Mouse (Mus musculus) ovary, adult 2 months (tissue): ENCODE results near the gene Nme4. TPM values are rescaled to one million over a fixed set of nuclear protein-coding genes. Genes with fewer than 3 reads are reported as not detected.

Source experiments
- polyA plus RNA-seq: library from polyadenylated mRNA; depleted of rRNA; stranded (reverse); fragments of >200 nt; gene quantifications from 2 replicates; pipeline ENCODE4 v1.2.3, GENCODE M21; 2012; rRNA removed

The Nme4 gene
- 57.7 and 61.7 TPM in 2 replicates for polyA plus RNA-seq

DNA sequence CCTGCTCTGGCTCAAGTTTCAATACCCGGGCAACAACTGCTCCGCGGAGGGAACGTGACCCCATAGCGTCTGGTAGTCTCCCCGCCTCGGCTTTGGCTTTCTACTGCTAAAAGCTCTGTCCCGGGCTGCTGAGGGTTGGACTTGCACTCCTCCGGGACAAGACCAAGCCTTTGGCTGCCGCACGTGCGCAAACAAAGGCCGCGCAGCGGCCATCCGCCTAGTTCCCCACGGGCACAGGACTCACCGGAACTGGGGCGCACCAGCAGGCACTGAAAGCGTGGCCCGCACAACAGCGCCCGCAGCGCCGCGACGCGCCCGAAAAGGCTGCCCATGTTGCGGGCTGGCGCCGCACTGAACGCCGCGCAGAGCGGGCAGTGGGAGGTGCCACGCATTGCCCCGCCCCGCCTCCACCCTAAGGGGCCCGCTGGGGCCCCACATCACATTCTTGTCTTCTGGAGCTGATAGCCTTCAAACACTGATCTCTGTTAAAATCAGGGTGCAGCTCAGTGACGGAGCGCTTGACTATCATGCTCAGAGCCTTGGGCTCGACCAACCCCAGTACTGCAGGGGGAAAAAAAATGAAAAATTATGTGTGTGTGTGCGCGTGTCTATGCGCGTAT lies at the start of gene Nme4:
TSS of gene Nme4 (minus strand) at position 482 of the 620 bp plus-strand sequence.

DNA sequence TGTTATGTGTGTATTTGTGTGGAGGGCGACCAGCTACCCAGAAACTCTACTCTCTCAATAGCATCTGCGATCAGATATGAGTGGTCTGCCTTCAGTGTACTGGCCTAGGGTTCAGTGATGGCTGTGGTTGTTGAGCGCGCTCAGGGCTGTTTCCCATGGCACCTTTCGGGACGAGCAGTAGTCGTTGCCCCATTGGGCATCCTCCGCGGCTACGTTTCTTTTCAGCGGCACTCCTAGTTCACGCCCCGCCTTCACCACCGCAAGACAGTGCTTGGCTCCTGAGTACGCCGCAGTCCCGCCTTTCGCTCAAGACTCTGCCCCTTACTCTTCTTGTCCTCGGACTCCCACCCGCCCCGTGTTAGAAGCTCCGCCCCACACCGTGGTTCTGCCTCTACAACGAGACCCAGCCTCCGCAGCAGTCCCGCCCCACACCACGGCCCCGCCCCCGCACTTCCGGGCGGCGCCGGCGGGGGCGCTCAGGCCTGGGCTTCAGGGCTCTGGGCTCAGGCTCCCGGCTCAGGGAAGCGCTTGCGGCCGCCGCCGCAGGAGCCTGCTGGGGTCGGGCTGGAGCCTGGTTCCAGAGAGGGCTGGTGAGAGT lies 42.9 kb upstream of the Nme4 start, which contains the start of gene Axin1:
TSS of gene Axin1 (plus strand) at position 450 of the 598 bp plus-strand sequence.

DNA sequence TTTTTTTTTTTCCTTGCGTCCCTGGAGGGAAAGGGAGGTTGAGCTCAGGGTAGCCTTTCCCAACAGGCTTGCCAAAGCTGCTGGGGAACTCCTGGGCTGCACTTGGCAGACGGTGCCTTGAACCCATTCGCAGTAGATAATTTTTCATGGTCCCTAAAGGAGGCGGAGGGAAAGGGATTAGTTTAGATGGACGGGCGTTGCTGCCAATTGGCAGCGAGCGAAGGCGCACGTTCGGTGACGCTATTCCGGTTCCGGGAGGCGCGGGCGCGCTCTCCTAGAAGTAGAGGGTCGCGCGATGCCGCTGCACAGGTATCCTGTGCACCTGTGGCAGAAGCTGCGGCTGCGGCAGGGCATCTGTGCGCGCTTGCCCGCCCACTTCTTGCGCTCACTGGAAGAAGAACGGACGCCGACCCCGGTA lies 27.9 kb upstream of the Nme4 start, which contains the start of gene Mrpl28:
TSS of gene Mrpl28 (plus strand) at position 234 of the 418 bp plus-strand sequence.

DNA sequence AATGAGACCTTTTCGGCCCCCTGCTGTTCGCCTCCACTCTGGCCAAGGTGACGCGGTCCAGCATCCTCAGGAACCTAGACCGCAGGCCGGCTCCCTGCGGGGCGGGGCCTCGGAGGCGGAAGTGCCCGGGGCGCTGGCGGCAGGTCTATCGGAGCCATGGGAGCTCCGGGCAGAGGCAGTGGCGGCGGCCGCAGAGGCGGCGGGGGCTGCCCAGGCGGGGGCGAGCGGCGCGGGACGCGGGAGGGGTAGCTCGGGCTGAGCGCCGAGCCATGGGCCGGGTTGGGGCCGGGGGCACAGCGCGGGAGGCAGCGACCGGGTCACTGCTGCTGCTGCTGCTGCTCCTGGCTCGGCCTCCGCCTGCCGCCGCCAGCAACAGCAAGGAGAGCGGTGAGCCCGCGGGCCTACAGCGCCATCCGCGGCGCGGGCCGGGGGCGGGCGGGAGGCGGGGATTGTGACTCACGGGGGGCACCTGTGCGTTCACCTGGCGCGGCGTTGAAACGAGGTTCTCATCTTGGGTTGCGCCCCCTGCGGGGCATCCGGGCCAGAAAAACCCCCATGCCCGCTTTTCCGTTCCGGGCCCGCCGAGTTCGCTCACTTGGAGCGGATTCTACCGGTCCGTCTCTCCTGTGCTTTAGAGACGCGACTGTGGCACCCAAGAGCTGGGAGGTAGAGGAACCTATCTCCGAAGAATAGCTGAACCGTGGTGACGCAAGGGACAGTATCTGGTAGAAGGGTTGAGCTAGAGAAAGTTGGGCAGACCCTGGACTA lies 18.0 kb upstream of the Nme4 start, which contains the start of gene Tmem8:
TSS of gene Tmem8 (plus strand) at position 119 of the 768 bp plus-strand sequence.

DNA sequence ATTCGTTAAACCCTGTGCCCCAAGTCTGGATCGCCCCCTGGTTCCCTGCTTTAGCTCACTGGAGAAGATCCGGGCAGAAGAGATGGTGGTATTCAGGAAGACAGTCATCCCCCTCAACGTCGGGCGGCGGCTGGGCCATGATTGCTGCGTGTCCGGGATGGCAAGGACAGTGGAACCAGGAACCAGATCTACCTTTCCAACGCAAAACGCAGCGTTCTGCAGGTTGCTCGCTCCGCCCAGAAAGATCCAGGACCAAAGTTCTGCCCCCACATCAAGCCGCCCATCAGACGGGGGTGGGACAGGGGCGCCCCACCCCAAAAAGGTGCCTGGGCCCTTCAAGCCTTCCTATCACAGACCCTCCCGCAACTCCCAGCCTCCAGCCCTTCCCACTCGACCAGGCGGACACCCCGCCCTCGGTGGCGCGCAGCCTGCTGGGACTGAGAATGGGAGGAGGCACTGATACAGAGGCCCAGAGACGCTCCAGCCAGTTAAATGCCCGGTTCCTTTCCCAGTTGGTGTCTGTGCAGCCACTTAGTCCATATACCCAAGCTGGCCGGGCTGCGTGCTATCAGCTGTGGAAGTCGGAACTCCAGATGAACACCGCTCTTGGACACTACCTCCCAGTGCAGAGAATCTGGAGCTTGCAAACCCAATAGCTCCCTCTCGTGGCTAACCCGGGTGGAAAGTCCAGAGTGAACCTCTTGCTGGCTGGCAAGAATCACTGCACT lies 5.3 kb downstream of the Nme4 start, which contains the start of gene Decr2:
TSS of gene Decr2 (minus strand) at position 433 of the 728 bp plus-strand sequence.

DNA sequence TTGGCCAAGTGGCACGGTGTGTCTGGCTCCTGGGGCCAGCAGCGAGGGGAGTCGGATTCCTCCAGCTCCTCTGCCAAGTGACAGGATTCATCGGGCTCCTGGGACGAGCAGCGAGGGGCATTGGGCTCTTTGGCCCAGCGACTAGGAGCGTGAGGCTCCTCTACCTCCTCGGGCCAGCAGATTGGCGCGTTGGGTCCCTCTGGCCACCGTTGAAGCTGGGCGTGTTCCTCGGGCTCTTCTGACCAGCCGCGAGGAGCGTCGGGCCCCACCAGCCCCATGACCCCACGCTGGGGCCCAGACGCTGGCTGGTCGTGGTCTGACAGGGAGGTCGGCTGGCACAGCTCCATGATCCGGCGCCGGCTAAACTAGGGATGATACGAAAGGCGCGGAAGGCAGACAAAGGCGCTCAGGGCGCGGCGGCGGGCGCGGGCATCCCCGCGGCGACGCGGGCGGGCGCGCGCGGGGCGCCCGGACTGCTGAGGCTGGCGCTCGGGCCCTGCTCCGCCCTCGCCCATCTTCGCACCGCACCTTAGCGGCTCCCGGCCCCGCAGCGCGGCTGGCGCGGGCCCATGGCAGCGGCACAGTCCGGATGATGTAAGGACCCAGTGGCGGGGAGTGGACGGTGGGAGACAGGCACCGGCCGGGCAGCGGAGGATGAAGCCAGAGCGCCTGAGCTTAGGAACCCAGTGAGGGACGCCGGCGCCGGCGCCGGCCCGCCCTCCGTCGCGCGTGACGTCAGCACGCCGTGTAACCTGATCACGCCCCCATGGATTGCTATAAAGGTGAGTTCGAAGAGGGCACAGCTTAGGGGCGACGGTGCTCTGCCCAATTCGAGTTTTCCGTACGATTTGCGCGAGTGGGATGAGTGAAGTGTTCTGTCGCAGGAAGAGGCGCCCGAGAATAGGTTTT lies 26.3 kb downstream of the Nme4 start, which contains the start of gene Rab11fip3:
TSS of gene Rab11fip3 (minus strand) at position 725 of the 909 bp plus-strand sequence.

Other genes with a start within 250 kb of the Nme4 start
- gene Wdr90, start 234.1 kb downstream of the Nme4 start, polyA plus RNA-seq, result 96.6 and 108 TPM in 2 replicates
- gene Mcrip2, start 226.8 kb downstream of the Nme4 start, polyA plus RNA-seq, result 280 and 319 TPM in 2 replicates
- gene Mettl26, start 220.5 kb downstream of the Nme4 start, polyA plus RNA-seq, result 252 TPM in 2 replicates
- gene Wfikkn1, start 214.7 kb downstream of the Nme4 start, polyA plus RNA-seq, result 2.3 and 3.1 TPM in 2 replicates
- gene Rab40c, start 175.9 kb downstream of the Nme4 start, polyA plus RNA-seq, result 55.7 and 59.0 TPM in 2 replicates
- gene Pigq, start 150.7 kb downstream of the Nme4 start, polyA plus RNA-seq, result 167 and 173 TPM in 2 replicates
- gene Nhlrc4, start 150.6 kb downstream of the Nme4 start, polyA plus RNA-seq, result 30.0 and 56.2 TPM in 2 replicates
- 0.11 and 0.17 TPM in 2 replicates for gene A930017K11Rik, start 143.0 kb downstream of the Nme4 start, polyA plus RNA-seq
- 76.4 and 78.9 TPM in 2 replicates for gene Capn15, start 109.8 kb downstream of the Nme4 start, polyA plus RNA-seq
- 38.3 and 41.6 TPM in 2 replicates for gene Rab11fip3, start 26.0 kb downstream of the Nme4 start, polyA plus RNA-seq
- 15.3 and 15.4 TPM in 2 replicates for gene Decr2, start 5.3 kb downstream of the Nme4 start, polyA plus RNA-seq
- gene Tmem8, start 17.7 kb upstream of the Nme4 start, polyA plus RNA-seq, result 40.3 and 47.3 TPM in 2 replicates
- gene Mrpl28, start 27.9 kb upstream of the Nme4 start, polyA plus RNA-seq, result 95.9 and 102 TPM in 2 replicates
- 24.2 and 26.3 TPM in 2 replicates for gene Axin1, start 43.1 kb upstream of the Nme4 start, polyA plus RNA-seq
- gene Pdia2, start 103.5 kb upstream of the Nme4 start, polyA plus RNA-seq, result 0.86 and 1.4 TPM in 2 replicates
- gene Rgs11, start 107.3 kb upstream of the Nme4 start, polyA plus RNA-seq, result 105 and 112 TPM in 2 replicates
- gene Arhgdig, start 112.2 kb upstream of the Nme4 start, polyA plus RNA-seq, result 52.7 and 53.4 TPM in 2 replicates
- 117 and 127 TPM in 2 replicates for gene Fam234a, start 148.6 kb upstream of the Nme4 start, polyA plus RNA-seq
- gene Luc7l, start 157.3 kb upstream of the Nme4 start, polyA plus RNA-seq, result 37.2 and 38.4 TPM in 2 replicates